Mouse (Mus musculus) adrenal gland, adult 2 months (tissue): Measurements from ENCODE around the gene Vmn2r6. TPM values are rescaled to one million over a fixed set of nuclear protein-coding genes. Genes with fewer than 3 reads are reported as not detected.
"Not testable (repeated sequence)": the region's sequence is repeated elsewhere in the genome, so short reads cannot be mapped to it uniquely, and the experiment has no call there.

Source experiments
- DNase-seq: peaks from one replicate; pipeline ENCODE4 v3.0.0; 2021
- long read RNA-seq: library from polyadenylated mRNA; stranded (forward); transcript quantifications from one replicate; pipeline ENCODE4 v2.0.0, GENCODE M21; 2021
- polyA plus RNA-seq: library from polyadenylated mRNA; depleted of rRNA; stranded (reverse); fragments of >200 nt; gene quantifications from 2 replicates; pipeline ENCODE4 v1.2.3, GENCODE M21; 2012; rRNA removed
- total RNA-seq, 2 experiments: library from RNA; stranded (reverse); gene quantifications; 2 replicates each; pipeline ENCODE4 v1.2.3; 2021

Vmn2r6 gene
- total RNA-seq (not detected), polyA plus RNA-seq (not detected in 2 replicates)
- long read RNA-seq, result 0 reads

- DNase-seq, result not testable (repeated sequence)
These were observed at the start of gene Vmn2r6 for GRCm38 (mm10) chr3:64565730-64566129. Gene Vmn2r6 (minus strand): TSS chr3:64565830.

DNA sequence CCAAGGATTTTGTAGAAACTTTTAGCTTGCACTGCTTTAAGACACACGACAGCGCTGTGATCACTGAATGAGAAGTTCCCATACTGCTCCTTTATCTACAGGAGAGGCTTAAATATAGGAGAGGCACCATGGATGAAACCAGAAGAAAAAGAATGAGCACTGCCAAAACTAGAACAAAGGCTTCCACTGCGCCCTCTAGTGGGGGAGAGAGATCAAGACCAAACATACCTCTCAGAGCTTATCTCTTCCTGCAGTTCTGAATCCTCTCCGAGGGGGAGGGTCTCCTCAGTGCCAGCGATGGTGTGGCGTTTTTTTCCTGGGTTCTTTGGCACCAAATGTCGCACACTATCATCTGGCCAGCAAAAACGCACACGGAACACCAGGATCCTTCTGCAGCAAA lies 22.0 kb upstream of the Vmn2r6 start:
- DNase-seq, result peak; percentile 3

DNA sequence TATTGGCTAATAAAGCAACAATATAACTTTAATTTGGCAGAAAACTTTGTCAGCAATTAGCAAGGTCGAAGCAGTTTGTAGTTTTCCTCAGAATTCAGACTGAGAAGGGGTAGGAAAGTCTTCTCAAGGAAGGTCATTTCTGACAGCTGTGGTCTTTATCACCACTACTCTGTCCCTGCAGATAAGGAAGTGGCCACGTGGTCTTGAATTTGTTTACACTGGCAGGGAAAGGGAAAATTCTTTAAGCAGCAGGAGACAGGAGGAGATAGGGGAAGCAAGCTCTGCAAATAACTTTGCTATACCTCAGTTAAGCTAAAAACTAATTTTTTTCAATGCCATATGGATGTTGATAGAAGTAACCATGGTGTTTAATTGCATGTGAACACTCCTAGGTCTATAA lies 3.2 kb upstream of the Vmn2r6 start:
- DNase-seq, result peak; percentile 10

GRCm38 (mm10) chr3:64523585-64523984 lies 42.0 kb downstream of the Vmn2r6 start:
- DNase-seq, result not testable (repeated sequence)

GRCm38 (mm10) chr3:64509742-64510141 lies 55.9 kb downstream of the Vmn2r6 start, which contains the start of gene Vmn2r5:
Gene Vmn2r5 (minus strand): TSS chr3:64509842.
- DNase-seq, result not testable (repeated sequence)

Other genes starting within 250 kb of the Vmn2r6 start
- not detected for gene Vmn2r4, start 150.5 kb downstream of the Vmn2r6 start, total RNA-seq
- not detected in 2 replicates for gene Vmn2r4, start 150.5 kb downstream of the Vmn2r6 start, polyA plus RNA-seq
- gene Vmn2r5, start 56.0 kb downstream of the Vmn2r6 start, total RNA-seq, result not detected
- not detected in 2 replicates for gene Vmn2r5, start 56.0 kb downstream of the Vmn2r6 start, polyA plus RNA-seq